Mouse (Mus musculus) layer of hippocampus, adult 8-10 months (tissue): ENCODE results near the gene Syt3. TPM values are rescaled to one million over a fixed set of nuclear protein-coding genes. Genes with fewer than 3 reads are reported as not detected.

Experiments
- DNase-seq, 2 experiments: peaks; one replicate each; pipeline ENCODE4 v3.0.0; 2022; ENCODE audit warnings: low spot score in 2 of 2
- total RNA-seq, 4 experiments: library from RNA; stranded (reverse); gene quantifications; 2 replicates each; pipeline ENCODE4 v1.2.4; 2022

Syt3 gene
- total RNA-seq, 4 experiments from 2014 or later = 82.9 to 94.7 (median 87.0) TPM

DNA sequence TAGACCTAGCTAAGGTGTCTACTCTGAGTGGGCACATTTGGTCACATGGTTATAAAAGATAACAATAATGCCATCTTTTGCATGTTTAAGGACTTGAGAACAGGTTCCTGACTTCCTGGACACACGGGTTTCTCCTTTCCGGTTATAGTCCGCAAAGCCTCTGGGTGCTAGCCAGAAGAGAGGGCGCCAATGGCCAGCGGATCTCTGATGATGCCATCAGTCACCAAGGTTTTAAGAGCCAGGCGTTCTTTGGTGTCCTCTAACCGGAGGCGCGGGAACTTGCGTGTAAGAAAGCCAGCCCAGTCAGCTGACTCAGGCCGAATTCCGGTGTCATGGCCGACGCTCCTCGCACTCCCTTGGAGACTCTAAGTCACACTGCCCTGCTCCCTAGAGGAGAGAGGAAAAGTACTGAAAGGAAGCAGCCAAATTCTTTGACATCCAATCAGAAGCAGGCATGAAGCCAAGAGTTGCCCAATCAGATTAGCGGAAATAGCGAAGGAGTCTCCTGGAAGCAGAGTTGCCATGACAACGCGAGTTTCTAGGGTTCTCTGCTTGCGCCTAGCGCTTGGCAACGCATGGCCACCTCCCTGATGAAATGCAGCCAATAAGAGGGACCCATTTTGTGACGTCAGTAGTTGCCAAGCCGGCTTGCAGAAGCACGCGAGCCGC is 21.6 kb downstream of the Syt3 start:
- DNase-seq = peak; percentile 98

DNA sequence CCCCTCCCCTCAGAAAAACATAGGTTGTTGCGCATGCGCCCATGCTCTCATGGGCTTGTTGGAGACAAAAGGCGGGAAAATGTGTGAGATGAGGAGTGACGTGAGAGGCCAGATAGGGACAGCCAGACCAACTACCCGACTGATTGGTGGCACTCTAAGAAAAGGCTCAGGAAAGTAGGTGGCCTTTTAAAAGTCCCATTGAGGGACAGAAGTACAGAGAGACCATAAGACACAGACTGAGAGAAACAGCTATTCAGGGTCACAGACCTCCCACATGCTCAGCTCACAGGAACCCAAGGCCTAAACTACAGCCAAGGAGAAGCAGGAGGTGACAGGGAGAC is 22.1 kb downstream of the Syt3 start:
- no peak for DNase-seq

DNA sequence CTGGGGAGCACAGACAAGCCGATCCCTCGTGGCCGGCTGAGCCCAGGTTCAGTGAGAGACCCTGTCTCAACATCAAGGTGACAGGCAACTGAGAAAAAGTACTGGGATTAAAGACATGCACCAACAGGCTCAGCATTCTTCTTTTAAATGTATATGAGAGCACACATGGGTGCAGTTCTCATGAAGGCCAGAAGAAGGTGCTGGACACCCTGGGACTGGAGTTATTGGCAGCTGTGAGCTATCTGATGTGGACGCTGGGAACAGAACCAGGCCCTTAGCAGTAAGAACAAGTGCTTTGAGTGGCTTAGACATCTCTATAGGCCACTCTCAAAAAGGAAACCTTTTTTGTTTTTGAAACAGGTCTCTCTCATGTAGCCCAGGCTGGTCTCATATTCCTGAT is 27.2 kb downstream of the Syt3 start:
- DNase-seq = no peak

DNA sequence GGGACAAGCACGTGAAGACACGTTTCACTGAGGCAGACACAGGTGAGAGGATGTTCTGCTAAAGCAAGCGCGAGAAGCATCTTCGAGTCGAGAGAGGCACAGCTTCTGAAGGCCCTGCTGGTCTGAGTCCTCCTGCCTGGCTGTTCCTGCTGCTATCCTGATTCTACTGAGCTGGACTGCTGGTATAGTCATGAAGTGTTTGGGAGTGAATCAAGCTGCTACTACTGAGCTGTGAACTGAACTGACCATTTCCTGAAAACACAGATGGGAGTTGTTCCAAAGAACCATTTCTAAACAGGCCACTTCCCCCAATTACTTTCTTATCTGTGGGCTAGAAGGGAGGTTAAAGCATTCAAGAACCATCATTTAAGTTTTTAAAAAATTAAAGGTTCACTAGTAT is 29.4 kb downstream of the Syt3 start:
- DNase-seq = no peak

DNA sequence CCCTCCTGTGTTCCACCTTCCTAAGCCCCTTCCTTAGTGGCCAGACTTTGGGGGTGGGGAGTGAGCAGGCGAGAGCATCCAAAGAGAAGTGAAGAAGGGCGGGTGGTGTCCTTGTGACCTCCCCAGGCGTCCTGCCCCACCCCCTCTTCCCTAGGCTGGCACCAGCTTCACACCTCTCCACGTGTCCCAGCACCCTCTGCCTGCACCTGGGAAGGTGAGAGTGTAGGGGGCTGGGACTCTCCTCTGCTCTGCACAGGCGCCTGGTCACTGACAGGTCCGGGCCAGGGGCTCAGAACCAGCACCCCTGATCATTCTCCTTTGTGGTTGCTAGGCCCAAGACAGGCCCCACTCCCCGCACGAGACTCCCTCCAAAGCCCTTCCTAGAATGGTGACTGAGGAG is 43.8 kb downstream of the Syt3 start:
- no peak for DNase-seq

DNA sequence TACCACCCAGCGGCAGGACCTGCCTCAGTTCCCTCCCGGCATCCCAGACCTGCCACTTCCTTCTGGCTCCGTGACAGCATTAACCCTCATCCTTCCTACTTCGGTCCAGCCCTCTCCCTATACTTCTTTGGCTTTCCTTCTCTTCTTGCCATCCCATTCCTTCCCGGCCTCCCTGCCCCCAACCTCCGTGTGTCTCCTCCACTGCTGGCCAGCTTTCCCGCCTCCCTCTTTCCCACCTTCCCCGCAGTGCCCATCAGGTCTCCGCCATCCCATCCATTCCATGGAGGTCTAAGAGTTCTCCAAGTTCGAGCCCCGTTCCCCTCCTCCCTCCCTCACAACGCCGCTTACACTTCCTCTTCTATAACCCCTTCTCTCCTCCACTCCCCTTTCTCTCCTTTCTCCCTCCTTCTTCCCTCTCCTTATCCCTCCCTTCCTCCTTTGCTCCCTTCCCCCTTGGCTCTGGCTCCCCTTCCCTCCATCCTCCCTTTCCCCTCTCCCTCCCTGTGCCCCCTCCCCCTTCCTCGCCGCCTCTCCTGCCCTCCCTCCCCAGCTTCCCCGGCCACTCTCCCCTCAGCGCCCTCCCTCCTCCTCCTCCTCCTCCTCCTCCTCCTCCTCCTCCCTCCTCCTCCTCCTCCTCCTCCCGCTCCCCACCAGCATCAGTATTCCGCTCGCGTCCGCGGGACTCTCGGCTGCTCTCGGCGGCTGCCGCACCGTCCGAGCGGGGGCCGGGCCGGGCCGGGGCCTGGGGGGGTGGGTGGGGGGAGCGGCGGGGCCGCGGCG is 44.5 kb downstream of the Syt3 start:
- DNase-seq = no peak

DNA sequence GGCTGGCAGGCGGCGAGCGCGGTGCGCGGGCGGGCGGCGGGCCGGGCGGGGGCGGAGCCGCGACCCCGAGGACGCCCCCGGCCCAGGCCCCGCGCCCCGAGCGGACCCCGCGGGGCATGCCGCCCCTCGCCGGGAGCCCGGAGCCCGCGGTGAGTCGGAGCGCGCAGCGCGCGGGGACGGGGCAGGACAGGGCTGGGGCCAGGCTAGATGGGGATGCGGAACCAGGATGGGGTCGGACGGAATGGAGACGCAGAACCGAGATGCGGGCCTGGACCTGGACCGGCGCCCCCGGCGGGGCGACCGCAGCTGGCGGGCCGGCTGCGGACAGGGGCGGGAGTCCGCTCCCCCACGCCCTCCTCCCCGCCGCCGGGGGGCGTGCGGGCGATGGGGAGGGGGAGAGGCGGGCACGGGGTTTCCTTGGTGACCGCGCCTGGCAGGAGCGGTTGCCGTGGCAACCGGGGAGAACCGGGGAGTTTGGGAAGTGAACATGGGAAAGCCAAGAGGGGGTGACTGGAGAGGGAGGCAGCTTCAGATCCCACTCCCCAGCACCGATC is 45.1 kb downstream of the Syt3 start, which contains the start of gene Lrrc4b:
Gene Lrrc4b (plus strand): TSS at position 51 of the 554 bp plus-strand sequence.
- DNase-seq = peak; percentile 70 to 71

DNA sequence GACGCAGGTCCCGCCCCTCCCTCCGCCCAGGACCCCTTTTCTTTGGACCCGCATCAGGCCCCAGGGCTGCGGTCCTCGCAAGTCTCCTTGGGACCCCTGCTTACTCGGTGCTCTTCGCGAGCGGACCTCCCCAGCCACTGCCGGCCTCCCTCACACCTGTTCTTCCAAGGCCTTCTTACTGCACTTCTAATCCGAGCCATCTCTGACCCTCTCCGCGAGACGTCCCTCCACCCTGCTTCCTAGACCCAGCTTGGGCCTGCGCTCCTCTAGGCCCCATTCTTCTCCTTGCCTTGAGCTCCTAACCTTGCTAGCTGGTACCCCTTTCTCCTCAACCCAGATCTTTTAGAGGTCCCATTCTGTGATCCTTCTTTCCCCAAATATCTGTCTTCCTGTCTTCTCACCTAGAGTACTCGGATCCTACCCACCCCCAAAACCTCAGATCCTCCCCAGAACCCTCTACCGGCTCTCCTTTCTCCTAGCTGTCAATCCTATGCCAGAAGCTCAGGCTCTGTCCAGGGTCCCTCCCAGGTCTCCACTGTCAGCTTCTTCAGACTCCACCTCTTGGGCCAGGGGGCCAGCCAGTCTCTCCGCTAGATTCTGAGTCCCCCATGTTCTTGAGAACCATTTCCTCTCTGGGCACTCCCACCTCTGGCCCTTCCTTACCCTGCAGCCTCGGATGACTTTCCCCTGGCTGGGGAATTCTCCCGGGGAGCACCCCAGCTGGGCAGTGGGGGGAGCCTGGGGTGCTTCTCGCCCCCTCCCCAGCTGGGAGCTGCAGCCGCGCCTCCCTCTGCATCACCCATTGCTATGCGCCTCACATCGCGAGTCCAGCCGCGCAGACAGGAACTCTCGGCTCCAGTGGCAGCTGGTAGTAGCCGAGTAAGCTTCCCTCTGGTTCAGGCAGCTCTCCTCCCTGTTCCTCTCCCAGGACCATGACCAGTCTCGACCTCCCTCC is 45.9 kb downstream of the Syt3 start:
- DNase-seq = no peak

DNA sequence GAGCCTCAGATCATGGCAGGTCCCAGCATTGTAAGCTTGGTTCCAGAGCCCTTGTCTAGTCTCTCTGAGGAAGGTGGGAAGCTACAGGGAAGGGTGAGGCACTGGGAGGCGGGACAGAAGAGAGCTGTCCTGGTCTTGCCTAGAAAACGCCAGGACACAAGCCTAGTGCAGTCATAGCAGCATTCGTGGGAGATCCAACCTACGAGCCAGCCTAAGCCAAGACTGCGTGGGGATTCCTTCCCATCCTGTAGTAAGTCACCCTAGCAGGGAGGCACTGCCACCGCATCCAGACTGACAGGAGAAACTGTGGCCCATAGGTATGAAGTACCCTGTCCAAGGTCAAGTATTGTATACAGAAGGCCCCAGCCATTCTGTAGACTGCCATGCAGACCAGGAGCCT is 48.6 kb downstream of the Syt3 start:
- no peak for DNase-seq

DNA sequence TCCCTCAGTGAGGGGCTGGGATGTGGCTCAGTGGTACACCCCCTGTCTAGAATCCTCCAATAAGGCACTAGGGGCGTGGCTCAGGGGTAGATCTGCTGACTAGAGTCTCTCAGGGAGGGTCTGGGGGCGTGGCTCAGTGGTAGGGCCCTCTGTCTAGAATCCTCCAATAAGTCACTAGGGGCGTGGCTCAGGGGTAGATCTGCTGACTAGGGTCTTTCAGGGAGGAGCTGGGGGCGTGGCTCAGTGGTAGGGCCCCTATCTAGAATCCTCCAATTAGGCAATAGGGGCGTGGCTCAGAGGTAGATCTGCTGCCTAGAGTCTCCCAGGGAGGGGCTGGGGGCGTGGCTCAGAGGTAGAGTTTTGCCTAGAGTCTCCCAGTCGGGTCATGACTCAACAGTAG is 49.5 kb downstream of the Syt3 start:
- no peak for DNase-seq

DNA sequence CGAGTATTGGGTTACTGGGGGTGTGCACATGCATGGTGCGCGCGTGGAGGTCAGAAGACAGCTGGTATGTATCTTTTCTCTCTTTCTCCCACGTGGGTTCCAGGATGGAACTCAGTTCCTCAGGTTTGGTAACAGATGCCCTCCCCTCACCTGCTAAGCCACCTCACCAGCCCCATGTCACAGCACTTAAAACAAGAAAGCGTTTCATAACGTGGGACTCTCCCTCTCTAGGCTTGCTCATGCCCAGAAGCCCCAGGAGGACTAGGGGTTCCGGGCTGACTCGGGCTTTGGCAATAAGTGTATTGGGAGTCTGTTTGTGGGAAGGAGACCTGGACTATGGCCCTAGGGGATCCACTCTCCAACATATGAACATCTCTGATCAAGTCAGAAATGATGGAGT is 50.2 kb downstream of the Syt3 start:
- DNase-seq = no peak

DNA sequence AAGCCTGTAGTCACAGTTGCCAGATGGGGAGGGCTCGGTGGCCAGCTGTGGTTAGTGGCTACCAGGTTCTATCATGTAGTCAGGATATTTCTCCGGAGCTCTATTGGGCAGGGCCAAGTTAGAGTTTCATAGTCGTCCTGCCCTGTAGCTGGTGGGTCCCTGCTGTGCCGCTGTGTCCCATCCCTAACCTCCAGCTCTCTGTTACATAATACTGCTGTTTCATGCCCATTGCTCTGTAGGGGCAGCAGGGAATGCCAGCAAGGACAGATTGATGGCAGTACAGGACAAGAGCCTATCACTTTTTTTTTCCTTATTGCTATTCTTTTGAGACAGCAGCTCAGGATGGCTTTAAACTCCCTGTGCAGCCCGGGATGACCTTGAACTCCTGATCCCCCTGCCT is 51.9 kb downstream of the Syt3 start:
- DNase-seq = no peak

DNA sequence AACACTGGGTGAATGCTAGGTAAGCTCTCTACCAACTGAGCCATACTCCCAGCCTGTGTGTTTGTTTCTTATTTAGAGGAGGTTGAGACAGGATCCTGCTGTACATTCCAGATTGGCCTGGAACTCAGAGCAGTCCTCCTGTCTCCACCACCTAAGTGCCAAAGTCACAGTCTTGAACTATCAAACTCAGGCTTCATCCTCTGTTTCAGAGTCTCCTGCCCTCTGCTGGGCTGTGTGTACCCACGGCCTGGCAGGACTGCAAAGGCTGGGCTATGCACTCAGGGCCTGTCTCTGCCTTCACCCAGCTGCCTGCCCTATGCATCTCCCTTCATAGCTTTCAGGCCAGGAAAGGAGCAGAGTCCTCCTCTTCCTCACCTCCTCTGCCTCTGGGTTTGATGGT is 52.4 kb downstream of the Syt3 start:
- DNase-seq = no peak

DNA sequence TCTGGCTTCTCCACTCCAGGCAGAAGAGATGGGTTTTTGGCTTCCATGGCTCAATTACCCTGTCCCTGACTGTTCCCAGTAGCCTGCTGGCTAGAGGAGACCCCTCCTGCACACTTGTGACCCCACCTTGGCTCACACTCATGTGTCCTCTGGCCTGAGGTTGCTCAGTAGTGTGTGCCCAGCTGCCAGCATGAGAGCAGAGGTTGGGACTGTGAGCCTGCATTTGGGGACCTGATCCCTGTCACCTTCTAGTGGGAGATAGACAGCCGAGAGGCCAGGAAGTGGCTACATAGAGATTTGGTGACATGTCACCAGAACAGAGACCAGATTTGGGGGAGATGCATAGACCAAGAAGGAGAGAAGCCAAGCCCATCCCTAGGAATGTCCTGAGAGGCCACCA is 53.3 kb downstream of the Syt3 start:
- DNase-seq = no peak

DNA sequence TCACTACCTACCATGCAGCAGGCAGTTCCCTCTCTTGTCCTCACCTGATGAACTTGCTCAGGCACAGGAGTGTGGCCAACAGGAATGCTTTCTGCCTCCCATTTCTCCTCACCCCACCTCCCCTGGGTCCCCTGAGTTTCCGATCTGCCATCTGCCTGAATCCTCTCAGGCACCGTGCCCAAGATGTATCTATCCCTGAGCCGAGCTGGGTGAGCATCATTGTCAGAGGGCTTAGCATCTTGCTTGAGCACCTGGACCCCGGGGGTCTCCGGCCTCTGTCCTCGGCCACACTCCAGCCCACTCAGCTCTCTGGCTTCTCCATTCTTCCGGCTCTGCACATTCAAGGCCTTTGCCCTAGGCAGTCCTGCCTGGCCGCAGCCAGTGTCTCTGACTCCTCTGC is 54.0 kb downstream of the Syt3 start:
- DNase-seq = no peak

DNA sequence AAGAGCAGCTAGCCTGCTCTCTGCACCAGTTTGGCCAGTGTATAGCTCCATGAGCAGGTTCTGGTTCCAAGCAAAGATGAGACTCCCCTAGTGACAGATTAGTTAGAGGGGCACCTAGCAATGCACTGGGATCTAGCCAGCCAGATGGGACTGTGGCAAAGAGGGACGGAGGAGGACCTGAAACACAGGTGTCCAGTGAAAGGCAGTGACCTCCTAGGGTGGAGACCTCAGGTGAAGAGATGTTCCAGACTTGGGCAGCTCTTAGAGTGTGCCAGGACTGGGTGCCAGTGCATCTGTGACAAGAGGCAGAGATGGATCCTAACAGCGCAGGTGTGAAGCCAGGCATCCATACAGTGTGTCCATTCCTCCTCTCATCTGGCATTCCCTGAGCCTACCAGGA is 55.8 kb downstream of the Syt3 start:
- no peak for DNase-seq

DNA sequence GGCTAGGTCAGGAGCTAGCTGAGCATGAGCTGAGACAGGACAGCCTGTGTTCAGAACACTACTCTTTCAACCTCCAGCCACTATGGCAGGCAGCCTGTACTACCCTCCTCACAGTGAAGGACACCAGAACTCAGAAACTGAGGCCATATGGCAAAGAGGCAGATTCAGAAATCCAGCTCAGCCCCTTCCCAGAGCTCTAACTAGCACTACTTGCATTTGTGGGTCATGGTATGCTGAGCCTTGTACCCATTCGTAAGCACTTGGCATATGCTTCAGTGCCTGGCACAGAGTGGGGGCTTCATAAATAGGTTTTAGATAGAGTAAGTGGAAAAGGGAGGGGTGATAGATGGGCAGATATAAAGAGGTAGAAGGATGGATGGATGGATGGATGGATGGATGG is 56.6 kb downstream of the Syt3 start:
- DNase-seq = no peak

DNA sequence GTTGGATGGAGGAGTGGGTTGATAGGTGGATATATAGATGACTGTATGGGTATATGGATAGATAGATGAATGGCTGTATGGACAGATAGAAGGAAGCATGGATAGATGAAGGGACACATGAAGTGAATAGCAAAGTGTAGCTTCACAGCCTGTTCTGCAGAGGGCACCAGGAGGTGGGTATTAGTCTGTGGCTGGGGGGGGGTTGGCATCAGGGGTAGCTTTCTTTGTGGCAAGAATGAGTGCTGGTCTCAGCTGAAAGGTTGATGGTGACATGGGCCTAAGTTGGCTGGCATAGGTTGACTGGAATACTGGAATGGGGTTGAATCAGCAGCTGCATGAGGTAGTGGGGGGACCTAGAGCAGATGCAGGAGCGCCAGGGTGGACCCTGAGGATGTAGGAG is 57.3 kb downstream of the Syt3 start:
- DNase-seq = no peak

DNA sequence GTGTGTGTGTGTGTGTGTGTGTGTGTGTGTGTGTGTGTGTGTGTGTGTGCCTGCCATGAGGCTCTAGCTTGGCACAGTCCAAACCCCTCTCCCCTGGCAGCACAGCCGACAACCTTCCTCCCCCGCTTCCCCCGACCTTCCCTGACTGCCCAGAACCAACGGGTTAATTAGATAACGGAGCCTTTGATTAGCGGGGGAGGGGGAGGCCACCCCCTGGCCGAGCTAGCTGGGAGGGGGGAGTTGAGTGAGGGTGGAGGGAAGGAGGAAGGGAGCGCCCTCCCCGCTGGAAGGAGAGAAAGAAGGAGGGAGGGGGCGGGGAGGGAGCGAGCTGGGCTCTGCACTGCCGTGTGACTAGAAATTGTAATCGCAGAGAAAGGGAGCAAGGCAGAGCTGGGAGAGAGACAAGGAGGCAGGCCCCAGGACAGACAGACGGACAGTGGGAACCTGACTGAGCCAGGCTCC is 57.8 kb downstream of the Syt3 start:
- DNase-seq = peak in 1 of 2 experiments; percentile 72

DNA sequence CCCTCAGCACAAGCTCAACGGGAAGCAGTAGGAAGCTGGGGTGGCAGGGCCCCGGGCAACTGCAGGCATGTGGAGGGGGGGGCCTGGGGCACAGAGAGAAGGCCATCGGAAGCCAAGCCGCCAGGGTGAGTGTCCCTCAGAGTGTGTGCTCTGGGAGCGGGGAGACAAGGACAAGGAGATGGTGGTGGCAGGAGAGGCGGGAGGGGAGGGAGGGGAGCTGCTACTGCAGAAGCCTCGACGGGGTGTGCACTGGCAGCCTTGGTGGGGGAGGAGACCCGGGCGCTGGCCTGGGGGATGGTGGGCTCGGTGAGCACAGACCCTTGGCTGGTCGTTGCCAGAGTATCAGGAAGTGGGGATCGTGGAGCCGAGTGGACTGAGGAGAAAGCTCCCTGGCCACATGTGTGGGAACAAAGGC is 58.5 kb downstream of the Syt3 start:
- no peak for DNase-seq

DNA sequence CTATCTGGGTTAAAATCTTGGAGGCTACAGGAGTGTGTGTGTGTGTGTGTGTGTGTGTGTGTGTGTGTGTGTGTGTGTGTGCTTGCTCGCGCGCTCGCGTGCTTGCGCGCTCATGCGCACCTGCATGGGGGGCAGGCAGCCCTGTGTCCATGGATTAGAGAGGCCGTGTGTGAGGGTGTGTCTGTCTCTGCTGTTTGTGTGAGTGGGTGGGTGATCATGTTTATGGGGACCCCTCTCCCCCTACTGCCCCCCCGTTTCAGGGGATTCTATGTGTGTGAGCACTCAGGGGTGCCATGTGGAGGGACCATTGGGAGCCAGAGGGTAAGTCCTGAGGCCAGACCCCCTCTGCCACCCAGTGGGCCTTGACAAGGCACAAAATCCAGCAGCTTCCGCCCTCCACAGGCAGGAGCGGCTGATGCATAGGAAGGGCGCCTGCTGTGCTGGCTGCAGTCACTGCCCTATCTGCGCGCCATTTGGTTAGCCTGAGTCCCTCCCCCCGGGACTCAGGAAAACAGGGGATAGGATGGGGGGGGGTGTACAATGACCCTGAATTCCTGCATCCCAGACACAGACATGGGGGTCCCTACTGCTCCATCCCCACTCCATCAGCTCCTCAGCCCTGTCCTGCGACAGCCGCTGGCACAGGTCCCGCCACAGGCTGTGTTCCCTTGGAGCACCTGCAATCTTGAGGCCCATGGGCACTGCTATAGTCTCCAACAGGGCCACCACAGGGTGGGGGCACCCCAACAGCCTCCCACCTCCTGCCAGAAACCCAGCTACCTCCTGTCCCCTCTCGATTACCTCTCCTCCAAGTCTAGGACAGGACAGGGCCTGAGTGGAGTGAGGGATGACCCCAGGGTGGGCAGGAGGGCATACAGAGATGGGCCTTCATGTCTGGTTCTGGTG is 59.6 kb downstream of the Syt3 start:
- DNase-seq = no peak
